Mouse (Mus musculus) midbrain, embryonic 14.5 days (tissue): ENCODE measurements at regions not wholly inside any gene's neighbourhood (a gene's known extent, or its start where the extent isn't known, plus 50 kb on each side); places are given as distances from the start of the nearest gene placed in this dataset.
"Not testable (repeated sequence)": the region's sequence is repeated elsewhere in the genome, so short reads cannot be mapped to it uniquely, and the experiment has no call there.

Source experiments
- ATAC-seq: fragments of 200-750 bp; cut with Nextera tagmentation; 2 replicates; pipeline ENCODE4 v1.8.0; 2017; ENCODE audit warnings: moderate number of reproducible peaks, moderate library complexity; ENCODE audit not compliant: low FRiP score, low TSS enrichment
- DNase-seq: peaks from one replicate; pipeline ENCODE4 v3.0.0-alpha.2; 2015
- H3K27ac ChIP-seq: fragments of 300-500 bp; sonication (generic); replicated peaks from 2 replicates; pipeline ENCODE4 v1.5.1; 2014; ENCODE audit warnings: mild to moderate bottlenecking, low read depth, low read length, moderate library complexity
- H3K27me3 ChIP-seq: fragments of 300-500 bp; sonication (generic); 2 replicates; pipeline ENCODE4 v1.6.1; 2014; ENCODE audit warnings: low read length, control low read depth, mixed read lengths; ENCODE audit not compliant: control insufficient read depth, insufficient read depth
- H3K36me3 ChIP-seq: fragments of 300-500 bp; sonication (generic); 2 replicates; pipeline ENCODE4 v1.6.1; 2014; ENCODE audit warnings: low read length, control low read depth; ENCODE audit not compliant: control insufficient read depth, insufficient read depth
- H3K4me1 ChIP-seq: fragments of 300-500 bp; sonication (generic); 2 replicates; pipeline ENCODE4 v1.6.1; 2014; ENCODE audit warnings: mild to moderate bottlenecking, antibody characterized with exemption, low read length, control low read depth; ENCODE audit not compliant: control insufficient read depth, insufficient read depth
- H3K4me2 ChIP-seq: fragments of 300-500 bp; sonication (generic); 2 replicates; pipeline ENCODE4 v1.6.1; 2014; ENCODE audit warnings: mild to moderate bottlenecking, low read length, moderate library complexity
- H3K4me3 ChIP-seq: fragments of 300-500 bp; sonication (generic); replicated peaks from 2 replicates; pipeline ENCODE4 v1.5.1; 2014; ENCODE audit warnings: low read depth, low read length
- H3K9ac ChIP-seq: fragments of 300-500 bp; sonication (generic); replicated peaks from 2 replicates; pipeline ENCODE4 v1.6.1; 2014; ENCODE audit warnings: mild to moderate bottlenecking, low read length, moderate library complexity
- H3K9me3 ChIP-seq: fragments of 300-500 bp; sonication (generic); 2 replicates; pipeline ENCODE4 v1.6.1; 2016; ENCODE audit warnings: low read length, control low read depth, mixed read lengths; ENCODE audit not compliant: control insufficient read depth
- WGBS: fragments of 180-500 bp; shearing (Covaris S2); extraction: QIAGEN DNeasy Blood & Tissue Kit; methylation state at CpG from one replicate; pipeline ENCODE4 v1.1.7; 2014; 5-methylcytosine and 5-hydroxymethylcytosine counted together

GRCm38 (mm10) chr12:97137924-97138323, 1121.3 kb downstream of the Galc start:
- H3K4me3 ChIP-seq: no peak overlapping the region
- H3K9ac ChIP-seq: no peak overlapping the region
- no peak overlapping the region for H3K4me2 ChIP-seq
- no peaks in the 10 kb centered on the region for H3K36me3 ChIP-seq
- no peak overlapping the region for H3K27ac ChIP-seq
- H3K9me3 ChIP-seq: no peaks in the 10 kb centered on the region
- no peak for ATAC-seq
- no peaks in the 10 kb centered on the region for H3K27me3 ChIP-seq
- no peaks in the 10 kb centered on the region for H3K4me1 ChIP-seq
- DNase-seq: no peak
- 75% methylated on average over 7 of the region's 7 CpGs for WGBS

GRCm38 (mm10) chr12:97130276-97130675, 1129.0 kb downstream of the Galc start:
- Histone ChIP-seq H3K9me3 (no peaks in the 10 kb centered on the region), H3K36me3 (no peaks in the 10 kb centered on the region), H3K27ac (no peak overlapping the region), H3K4me2 (no peak overlapping the region), H3K9ac (no peak overlapping the region), H3K27me3 (no peaks in the 10 kb centered on the region), H3K4me1 (no peaks in the 10 kb centered on the region), H3K4me3 (no peak overlapping the region)
- no peak for ATAC-seq
- peak; percentile 87 for DNase-seq

- no peaks in the 10 kb centered on the region for H3K9me3 ChIP-seq
- peak; percentile 61 for DNase-seq
- peak; percentile 34; the same call in 1 of the 2 replicates for ATAC-seq
- no peak overlapping the region for H3K4me3 ChIP-seq
- H3K9ac ChIP-seq: no peak overlapping the region
- H3K4me2 ChIP-seq: no peak overlapping the region
- 38% methylated on average over 2 of the region's 2 CpGs for WGBS
- no peaks in the 10 kb centered on the region for H3K27me3 ChIP-seq
- H3K4me1 ChIP-seq: no peaks in the 10 kb centered on the region
- no peaks in the 10 kb centered on the region for H3K36me3 ChIP-seq
- no peak overlapping the region for H3K27ac ChIP-seq
These were observed 1168.6 kb downstream of the Galc start for GRCm38 (mm10) chr12:97090577-97091214.

- not testable (repeated sequence) for H3K4me1 ChIP-seq, H3K9me3 ChIP-seq, DNase-seq, H3K27me3 ChIP-seq, H3K4me3 ChIP-seq, H3K27ac ChIP-seq, H3K4me2 ChIP-seq, H3K36me3 ChIP-seq, H3K9ac ChIP-seq
- peak; percentile 100 for ATAC-seq
- WGBS: 90% methylated on average over 10 of the region's 13 CpGs
These were observed 1197.8 kb downstream of the Galc start for GRCm38 (mm10) chr12:97061352-97061895.

- no peak for ATAC-seq
These were observed 1211.6 kb downstream of the Galc start for GRCm38 (mm10) chr12:97047674-97048073.

More at GRCm38 (mm10) chr12:97047674-97048073, 1211.6 kb downstream of the Galc start:
- no peak overlapping the region for H3K4me2 ChIP-seq
- no peaks in the 10 kb centered on the region for H3K4me1 ChIP-seq
- no peak overlapping the region for H3K4me3 ChIP-seq
- no peak for DNase-seq
- H3K27ac ChIP-seq: no peak overlapping the region
- no peaks in the 10 kb centered on the region for H3K27me3 ChIP-seq
- H3K9ac ChIP-seq: no peak overlapping the region
- H3K9me3 ChIP-seq: no peaks in the 10 kb centered on the region
- H3K36me3 ChIP-seq: no peaks in the 10 kb centered on the region
- WGBS: 87% methylated on average over 2 of the region's 2 CpGs
